Mouse (Mus musculus) bone marrow macrophage, adult 2 months (primary cell): Measurements from ENCODE around the gene Slc45a3. TPM values are rescaled to one million over a fixed set of nuclear protein-coding genes. Genes with fewer than 3 reads are reported as not detected.
A peak's percentile ranks its signal among the peaks of the same experiment; 100 is the strongest.

Experiments
- H3K27ac ChIP-seq: 2 replicates; pipeline ENCODE4 v1.5.1; 2012; ENCODE audit warnings: low read depth, low read length; ENCODE audit not compliant: insufficient read depth
- H3K4me1 ChIP-seq: 2 replicates; pipeline ENCODE4 v1.6.1; 2012; ENCODE audit warnings: low read length; ENCODE audit not compliant: control insufficient read depth, insufficient read depth
- H3K4me3 ChIP-seq: 2 replicates; pipeline ENCODE4 v1.5.1; 2012; ENCODE audit warnings: mild to moderate bottlenecking, low read length, moderate library complexity; ENCODE audit not compliant: insufficient read depth
- CTCF ChIP-seq: IDR thresholded peaks from 2 replicates; pipeline ENCODE4 v1.5.1; 2012; ENCODE audit warnings: low read depth, mild to moderate bottlenecking, low read length, moderate library complexity
- POLR2A ChIP-seq: IDR thresholded peaks from 2 replicates; pipeline ENCODE4 v1.6.1; 2012; ENCODE audit warnings: mild to moderate bottlenecking, low read depth, low read length, borderline replicate concordance
- polyA plus RNA-seq: library from polyadenylated mRNA; stranded (reverse); fragments of >200 nt; gene quantifications from 2 replicates; pipeline ENCODE4 v1.2.4, GENCODE M21; 2012; ENCODE audit not compliant: missing spikeins, insufficient read depth, insufficient read length

Slc45a3 gene
- not detected in 2 replicates for polyA plus RNA-seq

DNA sequence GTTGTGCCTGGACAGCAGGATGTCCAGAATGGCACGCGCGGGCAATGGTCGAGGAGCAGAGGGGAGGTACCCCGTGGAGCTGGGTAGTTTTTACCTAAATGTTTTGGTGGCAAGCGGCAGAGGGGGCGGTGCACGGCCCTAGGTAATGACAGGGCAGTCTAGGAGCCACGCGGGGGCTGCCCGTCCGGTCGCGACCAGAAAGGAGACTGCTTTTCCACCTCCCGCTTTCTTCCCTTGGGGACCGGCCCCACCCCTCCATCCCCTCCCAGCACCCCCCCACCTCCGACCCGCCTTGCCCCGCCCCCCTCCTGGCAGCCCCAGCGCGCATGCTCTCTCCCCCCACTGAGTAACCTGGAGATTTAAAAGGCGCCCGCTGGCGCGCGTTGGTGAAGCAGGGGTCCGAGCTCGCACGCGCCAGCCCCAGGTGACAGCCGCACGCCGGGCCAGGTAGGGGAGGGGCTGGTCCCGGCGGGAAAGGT is at the start of gene Slc45a3:
TSS of gene Slc45a3 (plus strand) at position 362 of the 479 bp plus-strand sequence.
- H3K4me3 ChIP-seq = peak within 1 kb of the TSS; percentile 62
- TF ChIP-seq CTCF = no peak
- no peak for TF ChIP-seq POLR2A
- H3K4me1 ChIP-seq = peaks cover 7% of the 10 kb centered on the region; the same call in 1 of the 2 replicates
- H3K27ac ChIP-seq = no peak within 1 kb of the TSS

DNA sequence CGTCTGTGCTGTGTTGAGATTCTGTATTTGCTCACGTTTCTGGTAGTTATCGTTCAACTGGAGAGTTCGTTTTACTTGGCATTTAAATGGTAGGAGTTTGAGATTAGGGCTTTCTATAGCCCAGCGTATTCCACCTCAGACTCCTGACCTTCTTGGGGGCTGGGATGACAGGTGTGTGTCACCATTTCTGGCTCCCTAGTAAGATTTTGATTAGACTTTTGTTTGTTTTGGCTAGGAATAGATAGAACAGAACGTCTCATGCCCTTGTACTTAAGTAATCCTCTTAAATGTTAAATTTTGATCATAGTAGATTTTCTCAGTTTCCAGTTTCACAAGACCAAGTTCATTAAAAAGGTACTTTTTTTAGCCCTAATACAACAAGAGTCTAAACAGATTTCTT is 45.1 kb upstream of the Slc45a3 start:
- TF ChIP-seq CTCF (no peak), POLR2A (no peak)
- Histone ChIP-seq H3K4me1 (peaks cover 22% of the 10 kb centered on the region), H3K27ac (no peak overlapping the region), H3K4me3 (no peak overlapping the region)

DNA sequence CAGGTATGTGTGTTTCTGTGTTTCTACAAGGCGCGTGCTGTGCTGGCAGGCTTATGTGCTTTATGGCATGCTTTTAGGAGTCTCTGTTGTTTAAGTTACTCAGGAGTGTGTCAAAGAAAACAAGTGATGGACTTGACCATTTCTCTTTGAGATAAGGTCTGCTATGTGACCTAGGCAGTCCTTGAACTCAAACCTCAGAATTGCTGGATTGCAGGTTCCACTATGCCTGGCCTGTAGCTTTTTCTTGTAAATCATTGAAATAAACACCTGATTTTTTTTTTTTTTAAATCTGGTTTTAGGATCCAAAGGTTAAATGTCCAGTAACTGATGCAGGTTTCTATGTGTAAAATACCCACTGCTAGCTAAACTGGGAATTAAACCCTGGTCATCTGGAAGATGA is 43.7 kb upstream of the Slc45a3 start:
- no peak overlapping the region for H3K27ac ChIP-seq
- TF ChIP-seq CTCF = no peak
- no peak for TF ChIP-seq POLR2A
- H3K4me1 ChIP-seq = peaks cover 19% of the 10 kb centered on the region
- no peak overlapping the region for H3K4me3 ChIP-seq

DNA sequence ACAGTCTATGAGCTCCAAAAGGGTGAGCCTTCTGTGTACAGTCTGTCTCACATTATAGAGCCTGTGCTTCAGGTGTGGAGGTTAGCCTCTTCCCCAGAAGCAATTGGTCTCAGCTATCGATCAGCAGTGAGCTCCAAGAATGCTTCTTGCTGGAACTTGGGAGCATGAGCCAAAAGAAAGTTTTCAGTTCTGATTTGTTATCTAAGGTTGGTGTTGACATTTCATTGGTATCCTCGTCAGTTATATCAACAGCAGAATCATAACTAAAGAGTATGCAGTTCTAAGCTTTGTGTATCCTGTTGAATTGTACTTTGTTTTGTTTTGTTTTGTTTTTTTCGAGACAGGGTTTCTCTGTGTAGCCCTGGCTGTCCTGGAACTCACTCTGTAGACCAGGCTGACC is 40.7 kb upstream of the Slc45a3 start:
- TF ChIP-seq POLR2A (no peak), CTCF (no peak)
- H3K27ac ChIP-seq = no peak overlapping the region
- no peak overlapping the region for H3K4me3 ChIP-seq
- H3K4me1 ChIP-seq = peaks cover 7% of the 10 kb centered on the region

DNA sequence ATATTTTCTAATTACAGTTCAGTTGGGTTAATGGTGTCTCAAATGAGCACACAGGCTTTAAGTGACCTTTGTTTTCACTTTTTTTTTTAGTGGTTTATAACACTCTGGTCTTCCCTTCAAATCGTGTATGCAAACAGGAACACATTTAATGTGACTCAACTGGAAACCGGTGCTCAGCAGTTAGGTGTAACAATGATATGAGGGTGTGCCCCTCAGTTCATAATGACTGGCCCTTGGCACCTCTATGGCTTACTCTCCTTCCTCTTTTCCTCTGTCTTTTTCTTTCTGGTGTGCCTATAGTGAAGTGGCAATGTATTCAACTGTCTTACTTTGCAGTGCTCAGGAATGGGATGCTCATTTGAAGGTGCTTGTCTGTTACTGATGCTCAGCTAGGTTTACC is 29.3 kb upstream of the Slc45a3 start:
- Histone ChIP-seq H3K27ac (no peak overlapping the region), H3K4me3 (no peak overlapping the region), H3K4me1 (no peaks in the 10 kb centered on the region)
- no peak for TF ChIP-seq POLR2A
- TF ChIP-seq CTCF = no peak

DNA sequence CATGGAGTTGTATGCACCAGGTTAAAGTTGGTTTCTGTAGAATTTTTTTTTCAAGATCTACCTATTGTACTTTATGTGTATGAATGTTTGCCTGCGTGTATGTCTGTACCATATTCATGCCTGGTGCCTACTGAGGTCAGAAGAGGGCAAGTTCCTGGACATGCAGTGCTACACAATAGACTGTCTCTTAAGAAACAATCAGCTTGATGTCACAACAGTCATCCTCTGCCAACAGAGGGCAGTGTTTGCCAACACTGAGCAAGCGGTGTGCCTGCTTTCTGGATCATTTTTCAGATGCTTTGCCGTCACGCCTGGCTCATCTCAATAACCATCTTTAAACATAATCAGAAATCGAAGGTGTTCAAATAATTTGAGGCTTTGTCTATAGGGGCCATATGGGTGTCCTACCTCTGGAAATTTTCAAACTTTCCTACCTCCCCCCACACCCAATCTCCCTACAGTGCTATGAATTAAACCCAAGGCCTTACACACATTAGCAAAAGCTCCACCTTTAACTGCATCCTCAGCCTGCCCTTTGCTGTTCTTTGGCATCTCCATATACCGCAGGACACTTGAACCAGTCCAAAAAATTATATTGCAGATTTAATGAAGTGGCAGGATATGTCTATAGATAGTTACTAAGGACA is 25.0 kb upstream of the Slc45a3 start:
- TF ChIP-seq CTCF (peak; percentile 61; the same call in 1 of the 2 replicates), POLR2A (no peak)
- H3K27ac ChIP-seq = no peak overlapping the region
- H3K4me3 ChIP-seq = no peak overlapping the region
- H3K4me1 ChIP-seq = peaks cover 6% of the 10 kb centered on the region

DNA sequence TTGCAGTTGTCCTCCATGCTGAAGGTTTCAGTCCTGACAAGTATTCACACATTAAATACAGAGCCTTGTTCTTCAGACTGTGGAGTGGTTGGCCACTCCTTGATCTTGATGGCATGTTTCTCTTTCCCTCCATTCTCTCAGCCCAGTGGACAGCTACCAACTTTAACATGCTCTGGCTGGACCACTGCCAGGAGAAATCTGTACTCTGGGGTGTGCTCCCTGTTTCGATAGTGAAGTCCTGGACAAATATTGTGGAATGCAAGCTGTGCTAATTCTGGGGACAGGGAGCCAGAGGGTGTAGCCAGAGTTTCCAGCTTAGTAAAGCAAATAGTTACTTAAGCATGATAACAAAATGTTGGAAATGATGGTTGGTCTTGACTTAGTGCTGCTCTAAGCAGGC is 24.0 kb upstream of the Slc45a3 start:
- Histone ChIP-seq H3K4me1 (peaks cover 6% of the 10 kb centered on the region), H3K4me3 (no peak overlapping the region), H3K27ac (no peak overlapping the region)
- no peak for TF ChIP-seq POLR2A
- no peak for TF ChIP-seq CTCF

DNA sequence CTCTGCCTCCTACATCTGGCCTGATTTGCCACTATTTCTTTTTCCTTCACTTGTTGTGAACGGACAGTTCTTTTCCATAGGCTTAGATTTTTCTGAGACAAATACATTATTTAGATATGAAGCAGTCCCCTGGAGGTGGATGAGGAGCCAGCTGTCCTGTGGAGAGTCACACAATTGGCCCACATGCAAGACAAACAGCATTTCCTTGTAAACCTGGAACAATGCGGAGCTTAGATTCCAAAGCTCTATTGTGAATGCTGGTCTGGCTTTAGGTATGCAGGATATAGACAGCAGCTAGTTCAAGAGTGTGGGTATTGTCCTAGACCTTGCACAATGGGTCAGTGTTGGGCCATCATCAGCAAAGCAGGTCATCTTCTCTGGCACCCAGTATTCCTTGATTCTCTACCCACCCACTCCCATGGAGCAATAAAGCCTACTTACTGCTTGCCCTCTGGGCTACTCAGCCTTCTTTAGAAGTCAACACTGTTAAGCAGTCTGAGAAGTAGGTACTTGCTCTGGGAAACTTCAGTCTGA is 22.0 kb upstream of the Slc45a3 start:
- H3K27ac ChIP-seq = no peak overlapping the region
- H3K4me1 ChIP-seq = peaks cover 6% of the 10 kb centered on the region
- no peak for TF ChIP-seq CTCF
- no peak for TF ChIP-seq POLR2A
- no peak overlapping the region for H3K4me3 ChIP-seq

DNA sequence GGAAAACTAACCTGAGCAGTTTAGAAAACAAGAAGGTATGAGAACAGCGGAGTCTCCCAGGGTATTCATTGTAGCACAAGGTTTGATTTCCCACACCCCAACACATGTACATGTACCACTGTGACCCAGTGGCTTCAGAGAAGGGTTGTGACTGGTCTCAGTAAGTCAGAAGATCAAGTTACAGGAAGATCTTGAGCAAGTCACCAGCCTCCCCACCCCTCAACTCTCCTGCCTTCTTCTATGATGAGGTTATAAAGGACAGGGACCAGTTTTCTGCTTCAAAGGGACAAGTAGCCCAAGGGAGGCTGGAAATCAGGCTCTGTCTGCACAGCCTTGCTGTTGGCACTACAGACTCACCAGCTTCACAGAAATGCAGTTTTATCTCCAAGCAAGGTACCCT is 21.3 kb upstream of the Slc45a3 start:
- Histone ChIP-seq H3K4me1 (peaks cover 6% of the 10 kb centered on the region), H3K4me3 (no peak overlapping the region), H3K27ac (no peak overlapping the region)
- TF ChIP-seq CTCF = no peak
- no peak for TF ChIP-seq POLR2A

DNA sequence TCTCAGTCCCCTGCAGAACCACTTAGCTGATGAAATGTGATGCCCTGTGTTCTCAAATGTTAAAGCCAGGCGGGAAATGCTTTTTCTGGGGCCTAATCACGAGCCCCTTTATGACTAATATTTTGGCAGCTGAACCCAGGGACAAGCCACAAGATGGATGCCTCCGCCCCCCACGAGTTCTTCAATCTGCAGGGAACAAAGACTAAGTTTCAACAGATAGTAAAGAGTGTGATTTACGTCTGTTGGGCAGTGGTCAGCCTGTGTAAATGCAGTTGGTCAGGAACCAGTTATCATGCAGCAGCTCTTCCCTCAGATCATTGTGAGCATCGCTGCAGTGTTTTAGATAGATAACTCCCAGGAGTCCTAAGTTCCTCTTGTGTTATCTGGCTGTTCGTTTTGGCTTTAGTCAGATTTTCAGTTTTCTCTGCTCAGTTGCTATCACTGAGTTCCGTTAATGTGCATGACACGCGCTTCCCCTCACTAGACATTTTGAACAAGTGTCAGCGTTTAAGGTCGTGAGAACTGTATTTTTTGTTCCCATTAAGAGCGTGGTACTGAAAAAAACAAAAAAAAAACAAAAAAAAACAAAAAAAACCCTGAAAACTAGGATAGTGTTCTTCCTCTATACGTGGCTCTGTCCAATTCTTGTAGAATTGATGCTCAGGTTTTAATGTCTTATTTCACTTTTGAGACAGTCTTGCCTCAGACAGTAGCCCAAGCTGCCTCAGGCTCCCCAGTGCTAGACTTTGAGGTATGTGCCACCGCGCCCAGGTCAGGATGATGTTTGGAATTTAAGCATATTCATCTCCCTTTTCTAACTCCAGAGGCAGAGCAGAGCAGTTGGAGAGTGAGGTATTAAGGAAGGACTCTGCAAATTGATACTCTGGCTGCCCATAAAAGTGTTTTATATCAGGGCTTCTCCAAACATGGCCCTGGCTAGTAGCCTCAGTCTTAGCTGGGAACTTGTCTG is 19.9 kb upstream of the Slc45a3 start:
- H3K4me1 ChIP-seq = peaks cover 6% of the 10 kb centered on the region
- H3K27ac ChIP-seq = peak overlapping the region; percentile 23; the same call in 1 of the 2 replicates
- TF ChIP-seq CTCF = no peak
- TF ChIP-seq POLR2A = no peak
- no peak overlapping the region for H3K4me3 ChIP-seq
